Mouse (Mus musculus): Measurements from ENCODE around the gene Il6st.

DNA sequence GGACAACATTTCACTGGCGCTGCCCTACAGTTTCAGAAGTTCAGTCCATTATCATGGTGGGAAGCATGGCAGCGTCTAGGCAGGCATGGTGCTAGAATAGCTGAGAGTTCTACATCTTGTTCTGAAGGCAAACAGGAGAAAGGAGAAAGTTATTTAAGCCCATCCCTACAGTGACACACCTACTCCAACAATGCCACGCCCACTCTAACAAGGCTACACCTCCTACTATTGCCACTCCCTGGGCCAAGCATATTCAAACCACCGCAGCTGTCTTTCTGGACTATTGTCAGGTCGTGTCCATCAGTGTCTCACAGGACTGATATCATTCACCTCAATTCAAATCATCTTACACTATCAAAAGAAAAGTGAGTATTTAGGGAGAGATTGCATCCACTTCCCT, 22.8 kb downstream of the Il6st start:
- TF ChIP-seq CTCF (conservative IDR thresholded peaks at IDR 0.05; ENCODE audit: insufficient read depth, insufficient read length, low read depth, low read length) = no peak
- no peak for TF ChIP-seq POLR2A (IDR thresholded peaks at IDR 0.05; ENCODE audit: low read depth, low read length)
